Mouse (Mus musculus): ENCODE measurements around the gene Cxcr5.

DNA sequence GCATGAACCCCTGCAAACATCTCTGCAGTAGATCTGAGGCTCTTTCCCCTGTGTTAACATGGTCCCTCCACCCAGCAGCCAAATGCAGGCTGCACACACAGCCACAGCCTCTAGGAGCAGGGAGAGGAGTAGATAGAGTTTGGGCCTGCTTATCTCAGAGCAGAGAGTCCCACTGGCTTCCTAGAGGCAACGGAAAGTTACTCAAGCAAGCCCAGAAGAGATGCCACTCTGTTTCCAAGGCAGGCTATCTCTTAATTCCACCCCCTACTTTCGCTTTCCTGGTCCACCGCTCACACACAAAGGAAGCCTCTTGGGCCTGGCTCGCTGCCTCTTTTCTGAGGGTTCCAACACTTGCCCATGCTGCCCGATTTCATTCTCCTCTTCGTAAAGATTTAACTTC, 3.7 kb upstream of the Cxcr5 start:
- TF ChIP-seq CTCF (IDR thresholded peaks at IDR 0.05; ENCODE audit: control insufficient read depth, insufficient read depth, insufficient read length) (no peak), MYOD1 (IDR thresholded peaks at IDR 0.05; ENCODE audit: control insufficient read depth, insufficient read length, low read depth) (no peak), USF1 (IDR thresholded peaks at IDR 0.05; ENCODE audit: low read depth) (no peak), CEBPB (IDR thresholded peaks at IDR 0.05; ENCODE audit: low read depth) (no peak)

Measured in C2C12 (cell line).